Mouse (Mus musculus): ENCODE measurements at regions not wholly inside any gene's neighbourhood (a gene's known extent, or its start where the extent isn't known, plus 50 kb on each side); places are given as distances from the start of the nearest gene placed in this dataset.
"Not testable (repeated sequence)": the region's sequence is repeated elsewhere in the genome, so short reads cannot be mapped to it uniquely, and the experiment has no call there.

DNA sequence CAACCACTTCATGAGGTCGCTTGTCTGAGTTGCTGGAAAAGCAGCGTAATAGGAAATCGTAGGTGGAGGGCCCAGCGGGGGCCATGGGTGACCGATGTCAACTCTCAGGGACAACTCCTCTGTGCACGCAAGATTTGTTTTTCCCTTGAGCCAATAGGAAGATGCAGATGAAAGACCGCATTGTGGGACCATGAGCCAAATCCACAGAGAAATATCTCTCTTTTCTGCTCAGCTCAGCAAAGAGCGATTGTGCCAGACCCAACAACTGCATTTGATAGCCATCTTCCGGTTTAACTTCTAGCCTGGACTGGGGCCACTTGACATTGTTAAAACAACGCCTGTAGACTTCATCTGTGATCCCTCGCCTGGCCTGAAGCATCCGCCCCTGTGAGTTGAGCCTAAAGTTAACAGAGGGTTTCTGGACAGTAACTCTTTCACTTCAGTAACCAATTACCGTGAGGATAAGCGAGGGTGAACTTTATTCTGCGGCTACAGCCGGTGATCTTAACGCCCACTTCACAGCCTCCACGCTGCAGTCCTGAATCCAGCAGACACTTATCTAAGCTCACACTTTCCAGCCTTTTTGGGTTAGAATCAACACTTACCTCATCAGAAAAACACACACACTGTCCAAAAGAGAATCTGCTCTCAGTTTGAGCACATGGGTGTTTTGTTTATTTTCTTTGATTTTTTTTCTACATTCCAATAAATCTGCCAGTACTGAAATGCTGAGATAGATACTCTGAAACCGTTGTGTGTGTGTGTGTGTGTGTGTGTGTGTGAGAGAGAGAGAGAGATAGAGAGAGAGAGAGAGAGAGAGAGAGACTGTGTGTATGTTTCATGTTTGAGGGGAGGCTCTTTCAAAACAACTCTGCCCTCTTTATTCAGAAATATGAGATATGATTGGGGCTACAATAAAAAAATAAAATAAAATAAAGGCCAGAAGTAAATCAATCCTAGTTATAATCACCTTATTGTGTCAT lies 111.9 kb downstream of the Tomm20 start:
- DNase-seq (ENCODE audit: low spot score), result peak; percentile 49

GRCm38 (mm10) chr8:126833006-126833405 lies 112.6 kb downstream of the Tomm20 start:
- no peak for DNase-seq (ENCODE audit: low spot score)

GRCm38 (mm10) chr8:126832163-126832978 lies 113.3 kb downstream of the Tomm20 start:
- DNase-seq (ENCODE audit: low spot score), result no peak

DNA sequence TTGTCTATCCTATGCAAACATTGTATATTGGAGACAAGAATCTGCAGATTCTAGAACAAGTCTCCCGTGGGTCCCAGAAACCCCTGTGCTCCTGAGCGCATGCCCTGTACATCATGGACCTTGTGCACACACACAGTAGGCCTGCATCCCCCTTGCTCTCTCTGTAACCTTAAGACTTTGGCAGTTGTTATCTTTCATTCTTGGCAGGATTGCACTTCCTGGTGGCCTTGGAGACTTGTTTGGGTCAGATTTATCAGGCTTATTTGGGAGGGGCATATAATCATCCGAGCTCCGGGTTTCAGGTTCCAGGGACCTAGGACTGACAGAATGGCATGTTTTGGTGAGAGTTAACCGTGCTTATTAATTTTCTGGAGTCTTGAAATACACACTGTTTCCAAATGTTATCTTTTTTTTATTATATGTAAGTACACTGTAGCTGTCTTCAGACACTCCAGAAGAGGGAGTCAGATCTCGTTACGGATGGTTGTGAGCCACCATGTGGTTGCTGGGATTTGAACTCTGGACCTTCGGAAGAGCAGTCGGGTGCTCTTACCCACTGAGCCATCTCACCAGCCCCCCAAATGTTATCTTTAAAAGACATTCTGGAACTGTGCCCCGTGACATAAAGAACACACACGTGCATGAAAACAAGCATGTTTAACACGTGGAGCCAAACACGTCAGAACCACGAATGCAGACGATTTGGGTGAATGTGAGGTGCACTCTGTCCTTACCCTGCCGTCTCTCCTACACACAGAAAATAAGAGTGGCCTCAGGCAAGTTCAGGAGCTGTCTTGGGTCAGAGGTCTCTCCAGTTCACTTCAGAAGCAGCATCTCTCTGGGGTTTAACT lies 114.1 kb downstream of the Tomm20 start:
- no peak for DNase-seq (ENCODE audit: low spot score)

DNA sequence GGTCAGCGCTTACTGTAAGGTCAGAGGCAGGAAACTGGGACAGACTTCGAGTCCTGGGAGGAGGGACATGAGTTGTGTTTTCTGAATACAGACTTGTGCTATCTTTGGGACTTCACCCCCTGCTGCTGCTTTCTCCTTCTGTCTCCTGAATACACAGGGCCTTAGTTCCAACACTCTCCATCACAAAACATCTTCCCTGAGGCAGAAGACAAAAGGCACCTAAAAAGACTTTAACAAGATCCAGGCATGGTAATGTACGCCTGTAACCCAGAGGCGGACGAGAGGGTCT lies 115.5 kb downstream of the Tomm20 start:
- DNase-seq (ENCODE audit: low spot score), result no peak

DNA sequence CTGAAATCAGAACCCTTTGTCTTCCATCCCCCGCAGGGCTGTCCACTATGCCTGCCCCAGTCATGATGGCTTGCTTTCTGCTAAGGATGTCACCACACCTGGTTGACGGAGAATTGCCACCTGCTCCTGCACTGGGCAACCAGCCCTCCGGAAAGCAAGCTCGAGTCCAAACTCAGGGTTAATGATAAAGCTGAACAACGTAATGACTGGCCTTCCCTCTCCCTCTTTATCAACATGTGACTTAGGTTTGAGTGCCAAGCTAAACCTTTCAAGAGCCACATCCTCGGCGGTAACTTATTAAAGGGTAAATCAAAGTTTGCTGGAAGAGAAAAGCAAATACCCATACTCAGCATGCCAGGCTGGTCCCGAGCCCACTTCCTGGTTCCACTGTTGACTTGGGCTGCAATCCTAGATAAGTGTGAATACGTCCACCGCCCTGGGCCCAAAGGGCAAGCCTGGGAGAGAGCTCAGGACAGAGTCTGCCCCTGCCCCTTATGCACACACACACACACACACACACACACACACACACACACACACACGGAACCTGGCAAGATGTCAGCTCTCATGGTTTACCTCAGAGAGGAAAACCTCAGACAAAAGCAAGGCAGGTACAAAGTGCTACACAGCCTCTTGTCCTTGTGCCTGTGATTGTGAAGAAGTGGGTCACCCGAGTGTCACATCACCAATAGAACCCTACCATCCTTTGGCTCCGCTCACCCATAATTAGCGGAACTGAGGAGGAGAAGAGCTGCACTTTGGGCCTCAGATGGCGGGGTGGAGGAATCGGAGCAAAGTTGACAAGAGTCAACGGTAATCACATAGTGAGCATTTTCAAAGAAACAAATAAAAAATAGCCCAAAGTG lies 116.0 kb downstream of the Tomm20 start:
- peak; percentile 78 for DNase-seq (ENCODE audit: low spot score)

DNA sequence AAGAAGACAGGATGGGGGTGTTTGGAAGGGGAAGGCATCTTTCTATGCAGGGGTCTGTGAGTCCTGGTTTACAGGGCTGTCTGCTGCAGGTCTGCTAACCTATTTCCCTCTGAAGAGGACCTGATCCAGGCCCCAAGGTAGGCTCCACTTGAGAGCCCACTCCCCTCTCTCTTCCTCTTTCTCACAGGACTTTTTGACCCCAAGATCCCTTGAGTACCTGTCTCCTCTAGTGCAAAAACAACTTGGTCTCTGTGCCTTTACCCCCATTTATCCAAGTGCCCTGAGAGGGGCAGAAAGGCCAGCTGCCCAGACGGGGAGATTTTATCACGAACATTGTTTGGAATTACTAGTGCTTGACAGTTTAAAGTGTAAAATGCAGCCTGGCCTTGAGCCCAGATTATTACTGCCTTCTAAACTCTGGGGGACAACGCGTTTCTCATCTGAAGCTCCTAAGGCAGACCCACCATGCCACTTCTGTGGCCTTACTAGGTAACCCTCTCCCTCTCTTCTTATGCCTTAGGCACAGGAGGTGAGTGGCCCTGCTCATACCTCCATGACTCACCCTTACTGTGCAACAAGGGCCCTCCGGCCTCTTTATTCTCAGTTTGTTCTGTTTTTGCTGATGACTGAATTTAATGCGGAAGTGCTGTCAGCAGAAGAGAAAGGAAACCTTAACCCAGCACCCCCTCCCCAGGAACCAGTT lies 117.8 kb downstream of the Tomm20 start:
- peak; percentile 51 for DNase-seq (ENCODE audit: low spot score)

GRCm38 (mm10) chr8:126826328-126827285 lies 119.0 kb downstream of the Tomm20 start:
- DNase-seq (ENCODE audit: low spot score), result peak; percentile 81

GRCm38 (mm10) chr8:126825877-126826276 lies 119.8 kb downstream of the Tomm20 start:
- DNase-seq (ENCODE audit: low spot score), result peak; percentile 50

DNA sequence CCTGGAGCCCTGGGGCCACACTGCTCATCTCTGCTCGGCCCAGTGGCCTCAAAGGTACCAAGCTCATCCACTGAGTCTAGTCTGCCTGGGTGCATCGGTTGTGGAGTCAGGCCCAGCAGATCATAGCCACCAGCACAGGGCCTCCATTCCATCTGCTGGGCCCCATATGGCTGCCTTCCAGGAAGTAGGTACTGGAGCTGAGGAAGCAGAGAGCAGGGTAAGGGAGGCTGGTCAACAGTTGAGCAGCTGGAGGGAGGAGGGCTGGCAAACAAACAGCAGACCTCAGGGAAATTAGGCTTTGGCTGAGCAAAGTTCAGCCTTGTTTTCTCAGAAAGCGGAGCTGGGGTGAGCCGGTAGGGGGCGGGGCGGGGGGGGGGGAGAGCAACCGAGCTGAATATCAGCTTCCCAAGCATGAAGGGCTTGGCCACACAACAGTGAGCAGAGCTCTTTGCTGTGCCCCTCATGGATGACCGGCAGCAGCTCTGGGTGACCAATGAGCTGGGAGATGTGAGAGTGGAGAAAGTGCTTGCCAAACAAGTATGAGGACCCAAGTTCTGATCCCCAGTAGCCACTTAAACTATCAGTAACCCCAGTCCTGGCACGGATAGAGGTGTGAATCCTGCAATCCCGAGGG lies 121.0 kb downstream of the Tomm20 start:
- peak; percentile 62 for DNase-seq (ENCODE audit: low spot score)

GRCm38 (mm10) chr8:126822269-126822668 lies 123.4 kb downstream of the Tomm20 start:
- DNase-seq (ENCODE audit: low spot score), result no peak

DNA sequence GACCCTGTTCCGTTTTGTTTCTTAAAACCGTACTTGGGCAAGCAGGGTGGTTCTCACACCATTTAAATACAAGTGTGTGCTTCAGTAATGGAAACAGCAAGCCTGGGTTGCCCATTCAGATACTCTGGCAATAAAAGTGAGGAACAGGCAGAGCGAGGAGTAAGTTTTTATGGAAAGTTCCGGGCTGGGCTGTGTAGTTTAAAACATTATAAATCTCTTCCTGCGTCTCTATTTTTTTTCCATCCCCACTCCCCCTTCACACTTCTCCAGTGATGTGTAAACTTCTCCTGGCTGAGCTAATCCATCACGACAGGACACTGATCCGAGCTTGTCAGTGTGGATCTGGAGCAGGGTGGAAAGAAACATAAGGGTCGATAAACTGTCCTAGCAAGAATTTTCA lies 124.4 kb downstream of the Tomm20 start:
- no peak for DNase-seq (ENCODE audit: low spot score)

- DNase-seq (ENCODE audit: low spot score), result no peak
These were observed 125.1 kb downstream of the Tomm20 start for GRCm38 (mm10) chr8:126820502-126820901.

GRCm38 (mm10) chr8:126819261-126819660 lies 126.4 kb downstream of the Tomm20 start:
- DNase-seq (ENCODE audit: low spot score), result no peak

- no peak for DNase-seq (ENCODE audit: low spot score)
These were observed 129.5 kb downstream of the Tomm20 start for GRCm38 (mm10) chr8:126816155-126816554.

DNA sequence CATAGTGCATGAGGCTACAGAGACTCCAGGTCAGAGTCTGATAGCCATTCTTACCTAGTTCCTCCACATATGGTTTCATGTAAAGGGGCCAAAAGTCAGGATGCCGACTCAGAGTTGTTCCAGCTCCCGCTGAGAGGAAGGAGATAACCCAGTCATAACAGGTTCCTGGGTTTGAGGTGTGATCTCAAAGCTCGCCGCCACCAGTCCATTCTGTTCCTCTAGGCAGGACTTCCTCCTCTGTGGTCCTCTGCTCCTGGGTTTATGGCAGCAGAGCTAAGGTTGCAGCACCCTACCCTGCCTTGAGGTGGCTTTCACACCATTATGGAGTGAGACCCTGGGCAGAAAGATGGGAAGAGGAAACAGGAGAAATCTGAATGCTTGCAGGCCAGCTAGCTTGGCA lies 131.2 kb downstream of the Tomm20 start:
- no peak for DNase-seq (ENCODE audit: low spot score)

DNA sequence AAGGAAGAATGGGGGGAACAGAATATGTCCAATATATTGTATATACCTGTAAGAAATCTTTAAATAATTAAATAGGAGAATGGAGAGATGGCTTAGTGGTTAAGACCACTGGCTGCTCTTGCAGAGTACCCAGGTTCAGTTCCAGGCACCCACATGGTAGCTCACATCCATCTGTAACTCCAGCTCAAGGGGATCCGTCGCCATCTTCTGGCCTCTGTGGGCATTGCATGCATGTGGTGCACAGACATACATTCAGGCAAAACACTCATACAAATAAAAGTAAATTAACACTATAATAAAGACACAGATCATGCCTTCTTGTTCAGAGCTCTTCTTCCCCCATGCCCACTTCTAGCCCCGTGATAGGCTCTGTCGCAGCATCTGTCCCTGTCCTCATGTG lies 132.0 kb downstream of the Tomm20 start:
- DNase-seq (ENCODE audit: low spot score), result no peak

- no peak for DNase-seq (ENCODE audit: low spot score)
These were observed 132.9 kb downstream of the Tomm20 start for GRCm38 (mm10) chr8:126812777-126813176.

DNA sequence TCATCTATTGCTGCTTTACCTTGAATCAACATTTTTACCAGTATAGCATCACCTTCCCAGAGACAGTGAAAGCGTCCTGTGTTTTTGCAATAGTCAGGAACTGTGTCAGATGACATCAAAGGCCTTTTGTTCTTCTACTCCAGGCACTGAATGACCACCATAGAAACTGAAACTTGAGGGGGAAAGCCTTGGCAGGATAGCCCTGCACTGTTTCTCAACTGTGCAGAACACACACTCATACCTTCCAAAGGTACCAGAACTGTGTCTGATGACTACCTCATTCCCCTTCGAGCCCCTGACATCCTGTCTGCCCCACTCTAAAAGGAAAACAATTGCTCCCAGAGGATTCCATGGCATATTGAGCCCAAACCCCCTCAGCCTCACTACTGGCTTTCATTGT lies 134.3 kb downstream of the Tomm20 start:
- DNase-seq (ENCODE audit: low spot score), result not testable (repeated sequence)

All from urinary bladder, postnatal 14 days (tissue).